Mouse (Mus musculus) lung, adult 18-20 months (tissue): ENCODE measurements around the gene Fam222b.
"Not testable (repeated sequence)": the region's sequence is repeated elsewhere in the genome, so short reads cannot be mapped to it uniquely, and the experiment has no call there.

Experiments used
- DNase-seq, 2 experiments: peaks; one replicate each; pipeline ENCODE4 v3.0.0; 2022; ENCODE audit warnings: mixed read lengths in 2 of 2

Fam222b gene

DNA sequence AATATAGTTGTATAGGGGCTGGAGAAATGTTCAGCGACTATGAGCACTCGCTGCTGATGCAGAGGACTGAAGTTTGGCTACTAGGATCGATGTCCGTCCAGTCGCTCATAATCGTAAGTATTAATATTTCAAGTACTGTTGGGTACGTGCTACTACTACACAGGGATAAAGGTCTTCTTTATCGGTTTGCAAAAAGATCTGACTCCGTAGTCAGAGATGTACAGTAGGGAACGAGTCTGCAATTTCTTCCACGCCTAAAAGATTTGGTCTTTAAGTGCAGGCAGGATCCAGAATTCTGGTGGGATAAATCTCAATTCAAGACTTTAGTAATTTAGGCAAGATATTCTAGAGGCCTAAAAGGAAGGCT is 340 bp upstream of the Fam222b start:
- DNase-seq = no peak

DNA sequence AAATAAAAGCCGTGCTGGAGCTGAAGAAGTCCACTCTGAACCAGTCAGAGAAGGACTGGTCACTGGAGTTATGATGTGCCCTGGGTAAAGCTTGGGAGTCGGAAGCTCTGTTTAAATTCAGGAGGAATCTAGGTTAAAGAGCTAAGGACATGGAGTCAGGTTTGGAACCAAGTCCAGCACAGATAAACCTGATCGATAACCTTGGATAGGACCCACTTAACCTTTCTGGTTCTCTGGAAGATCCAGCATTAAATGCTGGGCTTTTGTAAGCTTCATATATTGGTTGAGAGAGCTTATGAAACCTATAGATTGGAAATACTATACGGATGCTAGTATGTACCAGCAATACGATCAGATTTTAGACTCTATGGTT is 670 bp downstream of the Fam222b start:
- DNase-seq = no peak

DNA sequence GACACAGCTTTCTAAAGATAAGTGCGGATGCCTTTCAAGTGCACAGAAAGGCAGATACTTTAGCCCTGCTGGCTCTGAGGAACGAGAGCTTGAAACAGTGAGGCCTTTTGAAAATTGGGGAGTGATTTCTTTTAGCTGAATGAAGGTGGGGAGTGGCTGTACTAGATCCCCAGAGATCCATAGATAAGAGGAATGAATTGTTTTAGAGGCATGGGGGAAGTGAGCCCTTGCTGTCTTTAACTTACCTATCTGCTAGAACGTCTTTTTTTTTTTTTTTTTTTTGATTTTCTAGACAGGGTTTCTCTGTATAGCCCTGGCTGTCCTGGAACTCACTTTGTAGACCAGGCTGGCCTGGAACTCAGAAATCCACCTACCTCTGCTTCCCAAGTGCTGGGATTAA is 2.6 kb downstream of the Fam222b start:
- no peak for DNase-seq

DNA sequence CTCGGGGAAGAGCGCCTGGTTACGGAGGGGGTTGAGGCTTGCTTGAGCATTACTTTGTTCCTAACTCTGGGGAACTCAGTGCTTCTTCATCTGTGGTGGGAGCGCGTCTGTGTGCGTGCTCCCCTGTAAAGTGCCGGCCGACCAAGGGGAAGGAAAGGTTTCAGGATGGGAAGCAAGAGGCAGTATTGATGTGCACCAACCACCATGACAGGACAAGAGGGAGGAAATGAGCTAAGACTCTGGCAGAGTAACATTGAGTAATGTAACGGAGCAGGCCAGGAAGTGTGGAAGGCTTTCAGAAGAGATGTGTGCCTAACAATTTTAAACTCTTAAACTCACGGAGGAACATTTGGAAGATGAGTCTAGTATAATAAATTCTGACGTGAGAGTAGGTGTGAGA is 6.3 kb downstream of the Fam222b start:
- DNase-seq = no peak

DNA sequence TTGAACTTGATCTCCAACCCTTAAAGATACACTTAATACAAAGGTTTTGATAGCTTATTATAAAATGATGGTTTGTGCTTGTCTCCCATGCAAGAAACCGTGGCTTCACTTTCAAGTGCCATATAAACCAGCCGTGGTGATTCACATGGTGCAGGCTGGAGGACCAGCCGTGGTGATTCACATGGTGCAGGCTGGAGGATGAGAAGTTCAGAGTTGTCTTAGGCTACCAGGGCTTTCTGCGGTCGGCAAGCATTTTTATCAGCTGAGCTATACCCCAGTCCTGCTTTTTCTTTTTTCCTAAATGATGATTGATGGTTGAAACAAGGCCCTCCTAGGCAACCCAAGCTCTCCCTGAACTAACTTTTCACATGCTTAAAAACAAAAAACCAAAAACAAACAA is 7.7 kb downstream of the Fam222b start:
- no peak for DNase-seq

DNA sequence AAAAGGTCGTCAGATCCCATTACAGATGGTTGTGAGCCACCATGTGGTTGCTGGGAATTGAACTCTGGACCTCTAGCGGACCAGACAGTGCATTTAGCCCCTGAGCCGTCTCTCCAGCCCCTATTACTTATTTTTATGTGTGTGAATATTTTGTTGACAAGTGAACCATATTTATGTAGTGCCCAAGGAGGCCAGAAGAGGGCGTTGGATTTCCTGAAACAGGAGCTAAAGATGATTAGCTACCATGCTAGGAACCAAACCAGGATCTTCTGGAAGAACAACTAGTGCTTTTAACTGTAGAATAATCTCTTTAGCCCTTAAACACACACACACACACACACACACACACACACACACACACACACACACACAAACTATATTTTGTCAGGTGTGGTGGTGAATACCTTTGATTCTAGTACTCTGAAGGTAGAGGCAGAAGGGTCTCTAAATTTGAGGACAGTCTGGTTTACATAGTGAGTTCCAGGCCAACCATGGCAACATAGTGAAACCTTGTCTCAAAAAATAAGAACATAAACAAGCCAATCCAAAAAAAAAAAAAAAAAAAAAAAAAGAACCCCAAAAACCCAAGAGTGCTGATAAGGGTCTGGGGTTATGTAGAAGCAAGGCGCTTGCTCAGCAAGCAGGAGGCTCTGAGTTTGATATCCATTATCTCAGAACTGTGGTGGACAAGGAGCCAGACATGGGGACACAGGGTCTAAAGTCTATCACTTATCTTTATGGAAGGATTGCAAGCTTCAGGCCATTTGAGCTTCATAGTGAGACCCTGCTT is 8.7 kb downstream of the Fam222b start:
- DNase-seq = no peak

DNA sequence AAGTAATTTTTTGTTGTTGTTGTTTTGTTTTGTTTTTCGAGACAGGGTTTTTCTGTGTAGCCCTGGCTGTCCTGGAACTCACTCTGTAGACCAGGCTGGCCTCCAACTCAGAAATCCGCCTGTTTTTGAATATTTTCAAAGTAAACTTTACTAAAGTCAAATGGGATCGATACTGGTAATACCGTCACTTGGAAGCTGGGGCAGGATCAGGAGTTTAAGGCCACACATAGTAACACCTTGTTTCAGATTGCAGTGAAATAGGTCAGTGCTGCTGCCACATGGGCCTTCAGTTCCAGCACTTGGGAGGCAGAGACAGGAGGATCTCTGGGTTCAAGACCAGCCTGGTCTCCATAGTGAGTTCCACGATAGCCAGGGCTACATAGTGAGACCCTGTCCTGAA is 10.0 kb downstream of the Fam222b start:
- DNase-seq = no peak

DNA sequence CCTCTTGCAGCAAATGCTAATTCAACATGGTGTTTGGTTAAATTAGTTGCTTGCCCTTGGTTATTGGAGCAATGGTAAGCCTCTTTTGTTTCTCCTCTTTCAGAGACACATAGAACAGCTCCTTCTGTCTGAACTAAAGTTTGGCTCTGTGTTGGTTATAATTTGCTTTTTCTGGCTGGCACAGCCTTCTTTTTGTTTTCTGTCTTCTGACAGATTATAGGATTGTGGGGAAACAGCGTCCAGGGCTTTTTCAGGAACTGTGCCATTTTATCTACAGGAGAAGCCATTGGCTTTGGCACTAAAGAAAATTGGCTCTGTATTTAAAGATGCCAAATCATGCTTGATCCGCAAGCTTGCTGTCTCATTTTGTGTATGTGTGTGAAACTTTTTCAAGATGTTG is 19.2 kb downstream of the Fam222b start:
- DNase-seq = no peak

DNA sequence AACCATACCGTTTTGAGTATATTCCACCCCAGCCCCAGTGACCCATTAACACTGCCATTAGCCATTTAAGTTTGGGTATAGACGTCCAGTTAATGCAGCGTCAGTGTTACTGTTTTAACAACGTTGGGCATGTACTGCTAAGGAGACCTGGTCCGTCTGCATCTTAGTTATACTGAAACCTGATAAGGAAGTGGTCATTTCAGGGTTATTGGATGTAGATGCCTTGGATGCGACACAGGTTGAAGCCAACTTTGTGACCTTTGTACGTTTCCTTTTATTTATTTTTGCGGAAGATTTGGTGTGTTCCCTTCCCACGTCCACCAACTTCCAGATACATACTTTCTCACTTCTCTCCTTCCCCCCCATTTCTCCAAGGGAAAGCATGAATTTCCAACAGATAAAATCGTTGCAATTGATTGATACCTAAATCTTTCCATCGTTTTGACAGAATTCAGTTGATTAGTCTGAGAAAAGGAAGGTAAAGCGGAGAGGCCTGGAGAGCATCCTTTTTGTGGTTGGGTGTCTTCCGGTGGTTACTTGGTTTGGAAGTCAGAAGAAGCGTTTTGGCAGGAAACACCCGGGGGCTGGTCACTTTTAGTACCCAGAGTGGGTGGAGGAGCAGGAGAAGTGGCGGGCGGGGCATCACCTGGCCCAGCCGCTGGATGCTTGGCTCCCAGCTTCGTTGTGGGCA is 20.4 kb downstream of the Fam222b start:
- DNase-seq = no peak

DNA sequence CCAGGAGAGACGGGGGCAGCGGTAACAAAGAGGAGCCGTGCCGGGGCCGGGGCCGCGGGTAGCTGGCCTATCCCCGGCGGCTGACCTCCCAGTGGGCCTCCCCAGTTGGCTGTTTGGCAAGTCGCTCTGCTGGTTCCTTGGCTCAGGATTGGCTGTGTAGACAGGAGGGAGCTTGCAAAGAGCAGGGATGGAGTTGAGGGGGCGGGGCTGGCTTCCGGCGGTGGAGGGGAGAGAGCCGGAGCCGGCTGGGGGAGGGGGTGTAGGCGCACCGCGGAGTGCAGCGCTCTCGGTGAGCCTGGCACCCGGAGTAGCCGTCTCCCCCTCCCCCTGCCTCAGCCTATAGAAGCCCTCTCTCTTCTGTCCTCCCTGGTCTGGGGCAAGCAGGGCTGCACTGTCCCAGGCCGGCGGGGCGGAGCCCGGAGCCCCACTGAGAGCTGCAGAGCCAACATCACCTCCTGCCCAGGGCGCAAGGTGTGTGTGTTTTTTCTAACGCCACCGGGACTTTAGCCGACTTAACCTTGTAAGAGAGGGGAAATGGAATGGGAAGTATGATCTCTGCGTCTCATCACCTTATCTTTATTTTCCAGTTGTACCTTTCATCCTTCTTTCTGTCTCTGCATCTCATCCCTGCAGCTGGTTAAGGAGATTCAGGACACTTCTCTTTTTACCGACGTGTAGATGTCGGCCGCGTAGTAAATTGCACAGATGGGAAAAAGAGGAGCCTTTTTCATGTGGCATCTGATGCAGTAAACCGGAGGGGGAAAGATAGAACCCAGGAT is 21.1 kb downstream of the Fam222b start:
- peak; percentile 95 to 97 for DNase-seq

DNA sequence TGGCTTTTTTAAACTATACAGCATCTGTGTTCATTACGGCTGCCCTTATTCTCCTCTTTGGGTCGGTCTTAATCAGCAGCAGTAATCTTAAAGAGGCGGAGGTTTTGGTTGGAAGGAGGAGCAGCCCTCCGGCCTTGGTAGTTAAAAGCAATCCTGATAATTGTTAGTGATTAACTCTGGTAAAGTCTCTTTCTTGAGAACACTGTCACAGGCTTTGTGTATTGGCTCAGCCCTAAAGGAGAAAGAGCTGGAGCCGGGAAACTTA is 21.6 kb downstream of the Fam222b start:
- DNase-seq = no peak

DNA sequence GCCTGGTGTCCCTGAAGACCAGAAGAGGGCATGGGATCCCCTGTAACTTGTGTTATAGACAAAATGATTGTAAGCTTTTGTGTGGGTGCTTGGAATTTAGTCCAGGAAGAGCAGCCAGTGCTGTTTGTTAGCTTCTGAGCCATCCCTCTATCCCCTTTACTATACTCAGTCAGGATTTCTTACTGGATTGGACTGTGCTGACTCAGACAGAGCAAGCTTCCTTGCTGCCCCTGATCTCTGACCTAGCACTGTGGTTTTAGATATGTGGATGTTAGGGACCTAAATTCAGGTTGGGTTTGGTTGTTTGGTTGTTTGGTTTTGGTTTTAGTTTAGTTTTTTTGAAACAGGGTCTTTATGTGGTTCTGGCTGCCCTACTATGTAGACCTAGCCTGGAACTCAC is 24.0 kb downstream of the Fam222b start:
- no peak for DNase-seq

DNA sequence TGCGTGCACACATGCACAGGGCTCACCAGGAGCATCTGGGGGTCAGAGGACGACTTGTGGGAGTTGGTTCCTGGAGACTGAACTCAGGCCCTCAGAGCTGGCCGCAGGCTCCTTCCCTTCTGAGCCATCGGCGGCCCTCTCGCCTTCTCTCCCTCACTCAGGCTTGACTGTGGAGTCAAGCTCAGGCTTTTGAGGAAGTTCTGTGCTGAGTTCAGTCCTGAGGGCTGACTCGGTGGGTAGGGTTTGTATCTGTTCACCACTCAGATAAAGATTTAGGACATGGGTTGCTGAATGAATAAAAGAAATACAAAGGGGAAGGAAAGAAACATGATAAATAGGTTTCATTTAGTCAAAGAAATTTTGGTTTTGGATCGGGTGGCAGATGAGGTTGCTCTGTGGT is 25.4 kb downstream of the Fam222b start:
- DNase-seq = no peak

DNA sequence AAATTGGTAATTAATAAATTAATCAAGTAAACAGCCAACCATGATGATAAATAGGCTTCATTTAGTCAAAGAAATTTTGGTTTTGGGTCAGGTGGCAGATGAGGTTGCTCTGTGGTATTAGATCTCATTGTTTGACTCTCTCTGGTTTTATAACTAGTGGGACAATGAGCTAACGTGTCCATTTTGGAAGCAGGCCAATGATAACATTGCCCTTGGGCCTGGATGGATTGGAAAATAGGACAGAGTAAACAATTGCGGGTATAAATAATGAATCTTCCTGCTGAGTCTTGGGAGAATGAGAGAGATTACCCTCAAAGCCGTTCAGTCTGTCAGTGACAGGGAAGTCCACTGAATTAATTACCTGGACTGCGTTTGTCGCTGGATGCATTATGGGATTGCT is 26.7 kb downstream of the Fam222b start:
- peak; percentile 15 to 59 for DNase-seq

DNA sequence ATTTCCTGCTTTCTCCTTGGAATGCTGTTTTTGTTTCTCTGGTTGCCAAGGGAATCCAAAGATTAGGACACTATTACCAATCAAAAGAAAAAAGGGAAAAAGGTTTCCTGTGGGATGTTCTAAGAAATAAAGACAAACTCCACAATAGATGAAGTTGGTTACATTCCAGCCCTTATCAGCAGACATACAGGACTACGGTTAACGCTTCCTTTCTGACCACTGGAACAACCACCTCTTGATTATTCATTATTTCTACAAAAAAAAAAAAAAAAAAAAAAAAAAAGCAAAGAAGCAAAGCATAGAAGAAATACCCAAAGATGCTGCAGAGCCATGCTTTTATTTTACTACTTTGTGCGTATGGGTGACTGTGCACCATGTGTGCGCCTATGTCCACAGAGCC is 28.4 kb downstream of the Fam222b start:
- no peak for DNase-seq

DNA sequence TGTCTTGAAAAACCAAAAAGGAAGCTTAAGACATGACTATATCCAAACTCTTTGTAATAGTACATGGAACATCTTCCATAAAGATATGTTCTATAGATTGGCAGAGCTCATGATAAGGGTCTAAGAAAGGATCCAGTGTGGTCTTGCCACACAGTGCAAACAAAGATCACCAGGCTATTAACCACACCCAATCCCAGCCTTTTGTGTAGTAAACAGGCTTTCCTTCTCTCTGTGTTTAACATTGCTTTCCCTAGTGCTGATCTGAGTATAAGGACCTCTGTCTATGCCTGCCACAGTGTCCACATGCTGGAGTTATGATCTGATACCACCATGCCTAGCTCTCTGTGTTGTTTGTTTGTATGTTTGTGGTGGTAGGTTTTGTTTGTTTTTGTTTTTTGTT is 29.3 kb downstream of the Fam222b start:
- DNase-seq = no peak

DNA sequence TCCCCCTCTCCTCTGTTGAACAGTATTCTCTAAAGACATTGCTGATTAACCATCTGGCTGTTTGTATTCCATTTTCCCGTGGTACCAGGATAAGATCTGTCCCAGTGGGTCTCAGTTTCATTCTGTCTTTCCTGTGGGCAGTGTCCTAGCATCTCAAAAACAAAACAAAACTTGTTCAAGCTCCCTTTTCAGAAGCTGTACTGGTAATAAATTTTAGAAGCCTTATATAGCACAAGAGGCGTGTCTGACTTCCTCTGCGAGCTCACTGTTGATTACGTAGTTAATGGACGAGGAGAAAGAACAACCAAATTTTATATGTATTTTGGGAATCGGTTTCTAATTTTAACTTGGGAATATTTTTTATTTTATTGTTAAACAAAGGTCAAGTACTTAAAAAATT is 31.2 kb downstream of the Fam222b start:
- DNase-seq = no peak

DNA sequence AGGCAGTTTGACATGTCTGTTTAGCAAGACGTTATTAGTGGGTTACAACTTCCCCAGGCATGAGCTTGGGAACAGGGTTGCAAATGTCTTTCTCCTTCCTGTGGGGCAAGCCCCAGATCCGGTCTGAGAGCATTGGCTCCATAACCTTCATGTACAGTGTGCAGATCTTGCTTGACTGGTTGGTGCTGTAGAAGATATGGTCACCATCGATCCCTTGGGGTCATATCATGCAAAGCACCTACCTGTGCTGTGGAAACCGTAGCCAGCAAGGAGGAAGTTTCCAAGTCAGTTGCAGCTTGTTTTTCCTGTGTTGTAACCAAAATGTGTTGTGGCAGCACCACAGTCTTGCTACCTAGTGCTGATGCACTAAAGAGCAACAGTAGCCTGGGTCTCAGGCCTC is 32.3 kb downstream of the Fam222b start:
- DNase-seq = no peak

DNA sequence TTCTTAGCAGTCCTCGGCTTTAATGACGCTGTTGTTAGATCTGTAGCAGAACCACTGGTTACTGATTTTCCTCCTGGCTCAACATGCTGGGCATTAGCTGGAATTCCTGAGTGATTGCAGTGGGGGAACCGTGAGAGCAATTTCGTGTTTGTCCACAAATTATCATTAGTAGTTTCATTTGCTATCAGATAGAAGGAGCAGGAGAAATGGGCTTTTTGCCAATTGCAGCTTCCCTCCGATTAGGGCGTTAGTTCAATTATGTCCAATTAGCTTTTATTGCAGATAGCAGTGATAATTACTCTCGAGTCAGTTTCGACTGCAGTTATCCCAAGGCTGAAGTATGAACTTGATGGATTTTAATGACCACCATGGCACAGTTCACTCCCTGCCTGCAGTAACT is 35.0 kb downstream of the Fam222b start:
- DNase-seq = no peak

DNA sequence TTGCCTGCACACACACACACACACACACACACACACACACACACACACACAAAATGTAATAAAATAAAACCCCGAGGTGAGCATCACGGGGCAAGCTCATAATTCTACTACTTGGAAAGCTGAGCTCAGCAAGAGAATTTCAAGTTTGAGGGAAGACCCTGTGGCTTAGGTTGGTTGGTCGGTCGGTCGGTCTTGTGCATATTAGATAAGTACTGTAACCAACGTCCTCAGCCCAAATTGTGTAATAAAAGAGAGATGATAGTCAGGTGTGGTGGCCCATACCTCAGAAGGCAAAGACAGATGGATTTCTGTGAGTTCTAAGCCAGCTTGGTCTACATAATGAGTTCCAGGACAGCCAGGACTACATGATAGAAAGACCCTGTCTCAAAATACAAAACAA is 39.5 kb downstream of the Fam222b start:
- no peak for DNase-seq

DNA sequence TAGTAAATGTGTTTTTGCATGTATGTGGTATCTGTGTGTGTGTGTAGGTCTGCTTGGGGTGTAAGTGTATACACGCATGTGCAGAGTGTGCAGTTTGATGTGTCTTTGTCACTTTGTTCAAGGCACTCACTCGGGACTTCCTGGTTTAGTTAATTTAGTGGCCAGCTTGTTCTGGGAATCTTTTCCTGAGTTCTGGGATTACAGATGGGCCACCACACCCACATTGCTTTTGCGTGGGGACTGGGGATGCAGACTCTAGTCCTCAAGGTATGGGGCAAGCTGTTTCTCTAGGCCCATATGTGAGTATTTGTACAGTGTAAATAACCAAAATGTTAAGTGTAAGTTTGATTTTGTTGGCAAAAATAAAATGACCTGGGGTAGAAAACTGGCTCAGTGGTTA is 39.9 kb downstream of the Fam222b start:
- DNase-seq = no peak

DNA sequence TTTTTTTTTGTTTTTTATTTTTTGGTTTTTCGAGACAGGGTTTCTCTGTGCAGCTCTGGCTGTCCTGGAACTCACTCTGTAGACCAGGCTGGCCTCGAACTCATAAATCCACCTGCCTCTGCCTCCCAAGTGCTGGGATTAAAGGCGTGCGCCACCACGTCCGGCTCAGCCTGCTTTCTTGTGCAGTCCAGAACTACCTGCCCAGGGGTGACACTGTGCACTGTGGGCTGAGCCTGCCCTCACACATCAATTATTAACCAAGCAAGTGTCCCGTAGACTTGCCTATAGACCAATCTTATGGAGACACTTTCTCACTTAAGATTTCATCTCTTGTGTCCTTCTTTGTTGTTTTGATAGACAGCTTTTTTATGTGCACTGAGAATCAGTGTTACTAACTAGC is 40.9 kb downstream of the Fam222b start:
- DNase-seq = not testable (repeated sequence)

DNA sequence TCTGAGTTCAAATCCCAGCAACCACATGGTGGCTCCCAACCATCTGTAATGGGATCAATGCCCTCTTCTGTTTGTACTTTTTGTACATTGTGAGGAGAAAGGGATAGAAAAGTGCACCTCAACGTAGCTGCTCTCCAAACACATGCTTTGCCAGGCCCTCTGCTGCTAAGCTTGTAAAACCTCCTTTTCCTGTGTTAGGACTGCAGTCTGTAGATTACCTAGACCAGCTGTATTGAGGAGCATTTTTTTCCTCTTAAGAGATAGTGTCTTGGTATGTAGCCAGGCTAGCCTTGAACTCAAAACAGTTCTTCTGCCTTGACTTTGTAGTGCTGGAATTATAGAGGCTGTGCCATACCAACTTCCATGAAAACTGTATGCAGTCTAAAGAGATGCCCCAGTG is 41.7 kb downstream of the Fam222b start:
- DNase-seq = no peak

DNA sequence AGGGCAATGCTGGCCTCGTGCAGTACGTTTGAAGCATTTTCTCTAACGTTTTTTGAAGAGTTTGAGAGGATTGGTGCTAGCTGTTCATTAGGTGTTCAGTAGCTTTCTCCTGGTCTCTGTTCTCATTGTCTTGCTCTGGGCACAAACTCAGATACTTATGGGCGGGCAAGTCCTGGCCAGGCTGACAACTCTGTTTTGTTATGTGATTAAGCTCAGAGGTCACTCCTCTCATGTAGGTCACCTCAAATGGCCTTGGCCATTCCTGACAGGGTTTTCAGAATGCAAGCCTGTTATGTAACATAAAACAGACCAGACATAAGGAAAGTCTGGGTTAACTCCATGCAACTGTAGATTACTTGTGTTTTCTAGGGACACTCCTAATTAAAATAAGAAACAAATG is 43.1 kb downstream of the Fam222b start:
- DNase-seq = no peak
